Mouse (Mus musculus): ENCODE data around the gene Eif3f. TPM values are rescaled to one million over a fixed set of nuclear protein-coding genes. Genes with fewer than 3 reads are reported as not detected.

The Eif3f gene
- 187 TPM for polyA plus RNA-seq (2015; fragmentation: Illumina TruSeq; extraction: RNeasy Lipid Tissue Mini Kit (QIAGEN cat#74804); ENCODE audit: insufficient read depth, low replicate concordance)

DNA sequence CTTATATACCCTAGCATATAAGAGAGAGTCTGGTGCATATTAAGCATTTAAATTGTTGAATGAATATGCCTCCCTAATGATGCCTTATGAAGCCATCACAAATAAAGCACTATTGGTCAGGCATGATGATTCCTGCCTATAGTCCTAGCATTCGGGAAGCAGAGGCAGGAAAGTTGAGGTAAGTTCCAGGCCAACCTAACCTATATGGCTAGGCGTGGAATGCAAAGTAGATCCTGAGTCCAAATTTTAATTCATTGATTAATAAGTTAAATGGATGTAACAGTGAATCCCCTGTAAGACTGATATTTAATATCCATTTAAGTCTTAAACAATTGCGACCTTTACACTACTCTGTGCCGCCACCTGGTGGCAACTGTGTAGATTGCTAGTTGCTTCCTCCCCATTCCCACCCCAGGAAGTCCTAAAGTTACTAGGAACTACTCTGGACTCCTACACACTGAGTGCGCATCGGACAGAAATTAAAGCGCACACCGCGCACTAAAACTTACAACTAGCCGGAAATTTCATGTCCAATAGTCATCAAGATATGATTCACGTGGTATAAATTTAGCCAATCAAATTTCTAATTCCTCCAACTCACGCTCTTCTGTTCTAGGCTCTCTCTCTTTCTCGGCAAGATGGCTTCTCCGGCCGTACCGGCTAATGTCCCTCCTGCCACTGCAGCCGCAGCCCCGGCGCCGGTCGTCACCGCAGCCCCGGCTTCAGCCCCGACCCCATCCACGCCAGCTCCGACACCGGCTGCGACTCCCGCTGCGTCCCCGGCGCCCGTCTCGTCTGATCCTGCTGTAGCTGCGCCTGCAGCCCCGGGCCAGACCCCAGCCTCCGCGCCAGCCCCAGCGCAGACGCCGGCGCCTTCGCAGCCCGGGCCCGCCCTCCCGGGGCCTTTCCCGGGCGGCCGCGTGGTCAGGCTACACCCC, at the start of gene Eif3f:
Eif3f (plus strand) TSS at position 624 of the 938 bp plus-strand sequence.

DNA sequence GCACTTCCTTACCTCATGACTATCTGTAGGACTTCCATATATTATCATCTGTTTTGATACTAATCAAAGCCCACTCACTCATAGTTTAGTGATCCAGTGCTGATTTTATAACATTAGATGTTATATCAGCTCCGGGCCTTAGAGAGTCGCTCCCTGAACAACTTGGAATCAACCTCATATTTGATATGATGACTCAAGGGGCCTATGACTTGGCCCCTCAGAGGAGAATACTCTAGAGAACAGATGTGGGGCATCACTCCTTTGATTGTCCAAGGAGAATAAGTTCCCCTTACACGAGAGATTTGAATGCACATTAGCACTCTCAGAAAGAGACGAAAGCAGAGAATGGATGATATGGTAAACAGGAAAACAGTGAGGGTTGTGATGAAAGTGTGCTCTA, 49.3 kb upstream of the Eif3f start, which contains the start of gene Olfr518:
Olfr518 (minus strand) TSS at position 101 of the 400 bp plus-strand sequence.

DNA sequence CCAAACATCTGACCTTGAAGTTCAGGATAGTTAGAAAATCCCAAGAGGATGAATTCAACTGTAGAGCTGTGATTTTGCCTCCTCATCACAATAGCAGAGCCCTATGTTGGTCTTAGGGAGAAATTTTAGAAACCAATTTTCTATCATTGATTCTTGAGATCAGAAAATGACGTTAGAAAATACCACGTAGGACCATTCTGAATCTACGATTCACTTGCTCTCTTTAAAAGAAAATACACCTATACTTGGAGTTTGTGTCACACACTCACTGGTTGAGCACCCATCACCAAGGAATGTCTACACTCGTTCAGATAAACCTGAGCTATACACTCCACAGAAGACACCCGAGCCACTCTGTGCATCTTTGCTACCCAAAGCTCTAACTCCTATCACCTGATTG, 39.9 kb upstream of the Eif3f start, which contains the start of gene Olfr519:
Olfr519 (minus strand) TSS at position 101 of the 400 bp plus-strand sequence.

DNA sequence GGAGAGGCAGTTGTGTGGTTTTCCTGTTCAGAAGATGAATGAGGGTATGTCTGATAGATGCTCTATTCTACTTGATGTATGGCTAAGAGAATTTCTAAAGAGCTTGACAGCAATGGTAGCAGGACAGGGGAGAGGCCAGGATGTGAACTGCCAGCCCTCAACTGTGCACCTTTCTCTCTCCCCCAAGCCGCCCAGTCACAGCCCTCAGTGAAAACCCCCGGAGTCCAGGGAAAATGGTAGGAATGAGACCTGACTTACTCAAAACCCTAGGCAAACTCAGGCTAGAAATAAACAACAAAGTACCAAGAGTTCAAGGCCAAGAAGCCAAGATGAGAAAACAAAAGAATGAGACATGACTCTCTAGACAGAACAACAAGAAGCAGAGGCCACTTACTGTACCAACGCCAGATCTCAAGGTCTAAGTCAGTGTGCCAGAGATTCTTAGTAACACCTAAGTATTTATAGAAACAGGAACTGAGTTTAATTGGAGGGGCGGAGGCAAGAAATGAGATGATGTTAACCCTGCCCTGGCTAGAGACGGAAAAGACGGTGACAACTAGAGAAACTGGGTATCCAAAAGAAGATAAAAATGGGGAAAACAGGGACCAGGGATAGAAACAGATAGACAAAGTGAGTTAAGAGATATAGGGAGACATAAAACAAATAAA, 4.4 kb upstream of the Eif3f start, which contains the start of gene Nlrp10:
Nlrp10 (minus strand) TSS at position 453 of the 668 bp plus-strand sequence.

DNA sequence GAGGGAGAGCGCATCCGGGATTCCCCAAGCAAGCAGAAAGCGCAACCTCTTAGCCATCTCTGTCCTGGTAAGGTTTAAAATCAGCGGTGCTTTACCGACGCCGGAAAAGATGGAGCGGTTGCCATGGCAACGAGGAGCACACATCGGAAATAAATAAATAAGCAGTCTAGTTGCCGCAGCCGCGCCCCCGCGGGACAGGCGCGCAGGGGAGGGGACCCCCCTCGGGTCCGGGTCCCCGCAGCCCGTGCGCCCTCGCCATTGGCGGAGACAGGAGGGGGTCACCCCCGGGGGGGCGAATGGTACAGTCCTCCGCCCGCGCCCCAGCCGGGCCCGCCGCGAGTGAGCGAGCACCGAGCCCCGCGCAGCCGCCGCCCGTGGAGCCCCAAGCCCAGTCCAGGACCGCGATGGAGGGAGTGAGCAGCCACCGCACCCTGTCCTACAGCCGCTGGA, 16.1 kb downstream of the Eif3f start, which contains the start of gene Tub:
Tub (plus strand) TSS at position 27 of the 450 bp plus-strand sequence.

Other genes starting within 250 kb of the Eif3f start
- not detected for gene Olfr512, start 221.1 kb upstream of the Eif3f start, polyA plus RNA-seq (2015; fragmentation: Illumina TruSeq; extraction: RNeasy Lipid Tissue Mini Kit (QIAGEN cat#74804); ENCODE audit: insufficient read depth, low replicate concordance)
- not detected for gene Olfr513, start 183.4 kb upstream of the Eif3f start, polyA plus RNA-seq (2015; fragmentation: Illumina TruSeq; extraction: RNeasy Lipid Tissue Mini Kit (QIAGEN cat#74804); ENCODE audit: insufficient read depth, low replicate concordance)
- gene Olfr514, start 108.4 kb upstream of the Eif3f start, polyA plus RNA-seq (2015; fragmentation: Illumina TruSeq; extraction: RNeasy Lipid Tissue Mini Kit (QIAGEN cat#74804); ENCODE audit: insufficient read depth, low replicate concordance), result not detected
- gene Olfr516, start 83.9 kb upstream of the Eif3f start, polyA plus RNA-seq (2015; fragmentation: Illumina TruSeq; extraction: RNeasy Lipid Tissue Mini Kit (QIAGEN cat#74804); ENCODE audit: insufficient read depth, low replicate concordance), result not detected
- gene Olfr517, start 62.0 kb upstream of the Eif3f start, polyA plus RNA-seq (2015; fragmentation: Illumina TruSeq; extraction: RNeasy Lipid Tissue Mini Kit (QIAGEN cat#74804); ENCODE audit: insufficient read depth, low replicate concordance), result not detected
- not detected for gene Olfr518, start 49.4 kb upstream of the Eif3f start, polyA plus RNA-seq (2015; fragmentation: Illumina TruSeq; extraction: RNeasy Lipid Tissue Mini Kit (QIAGEN cat#74804); ENCODE audit: insufficient read depth, low replicate concordance)
- gene Olfr519, start 40.0 kb upstream of the Eif3f start, polyA plus RNA-seq (2015; fragmentation: Illumina TruSeq; extraction: RNeasy Lipid Tissue Mini Kit (QIAGEN cat#74804); ENCODE audit: insufficient read depth, low replicate concordance), result not detected
- 2.7 TPM for gene Nlrp10, start 4.2 kb upstream of the Eif3f start, polyA plus RNA-seq (2015; fragmentation: Illumina TruSeq; extraction: RNeasy Lipid Tissue Mini Kit (QIAGEN cat#74804); ENCODE audit: insufficient read depth, low replicate concordance)
- 0.46 TPM for gene Tub, start 15.9 kb downstream of the Eif3f start, polyA plus RNA-seq (2015; fragmentation: Illumina TruSeq; extraction: RNeasy Lipid Tissue Mini Kit (QIAGEN cat#74804); ENCODE audit: insufficient read depth, low replicate concordance)
- gene Ric3, start 148.9 kb downstream of the Eif3f start, polyA plus RNA-seq (2015; fragmentation: Illumina TruSeq; extraction: RNeasy Lipid Tissue Mini Kit (QIAGEN cat#74804); ENCODE audit: insufficient read depth, low replicate concordance), result 0.76 TPM
- gene Lmo1, start 240.8 kb downstream of the Eif3f start, polyA plus RNA-seq (2015; fragmentation: Illumina TruSeq; extraction: RNeasy Lipid Tissue Mini Kit (QIAGEN cat#74804); ENCODE audit: insufficient read depth, low replicate concordance), result 0.35 TPM

Data from spleen, adult 10 weeks (tissue).